Mouse (Mus musculus) MEL (cell line): ENCODE measurements at regions not wholly inside any gene's neighbourhood (a gene's known extent, or its start where the extent isn't known, plus 50 kb on each side); places are given as distances from the start of the nearest gene placed in this dataset.

ENCODE experiments used
- DNase-seq: peaks from one replicate; pipeline ENCODE4 v3.0.0; 2011; ENCODE audit warnings: low read depth, low spot score
- H3K27ac ChIP-seq: 2 replicates; pipeline ENCODE4 v1.5.1; 2012; ENCODE audit warnings: low read depth, mild to moderate bottlenecking, control low read depth, low read length, moderate library complexity; ENCODE audit not compliant: control insufficient read depth
- H3K27me3 ChIP-seq, 2 experiments: fragments of 150-350 bp in 1 of 2; sonication (generic) in 1 of 2; 2 replicates each; pipeline ENCODE4 v1.6.1; 2012; ENCODE audit warnings: low read length in 2 of 2, mild to moderate bottlenecking in 2 of 2, improper control_type of control experiment in 1 of 2, moderate library complexity in 1 of 2; ENCODE audit not compliant: insufficient read depth in 2 of 2, control insufficient read depth in 1 of 2
- H3K36me3 ChIP-seq, 2 experiments: 2 replicates each; pipeline ENCODE4 v1.6.1; 2012 to 2014; ENCODE audit warnings: low read length in 2 of 2, improper control_type of control experiment in 1 of 2, inconsistent platforms in 1 of 2, mild to moderate bottlenecking in 1 of 2; ENCODE audit not compliant: insufficient read depth in 2 of 2, control insufficient read depth in 1 of 2
- H3K4me1 ChIP-seq, 2 experiments: fragments of 150-350 bp in 1 of 2; sonication (generic) in 1 of 2; 2 replicates each; pipeline ENCODE4 v1.6.1; 2012; ENCODE audit warnings: low read length in 2 of 2, improper control_type of control experiment in 1 of 2, mild to moderate bottlenecking in 1 of 2; ENCODE audit not compliant: insufficient read depth in 2 of 2, control insufficient read depth in 1 of 2
- H3K4me3 ChIP-seq, 2 experiments: fragments of 150-350 bp in 1 of 2; sonication (generic) in 1 of 2; 2 replicates each; pipeline ENCODE4 v1.5.1; 2012; ENCODE audit warnings: low read depth in 2 of 2, low read length in 2 of 2, mild to moderate bottlenecking in 2 of 2, moderate library complexity in 2 of 2, control low read depth in 1 of 2, improper control_type of control experiment in 1 of 2; ENCODE audit not compliant: control insufficient read depth in 1 of 2, insufficient read depth in 1 of 2
- H3K79me2 ChIP-seq: 2 replicates; pipeline ENCODE4 v1.6.1; 2012; ENCODE audit warnings: mild to moderate bottlenecking, low read length, moderate library complexity; ENCODE audit not compliant: control insufficient read depth, poor library complexity, insufficient read depth
- H3K9ac ChIP-seq: 2 replicates; pipeline ENCODE4 v1.6.1; 2012; ENCODE audit warnings: low read depth, mild to moderate bottlenecking, control low read depth, low read length, moderate library complexity; ENCODE audit not compliant: control insufficient read depth, poor library complexity, severe bottlenecking
- H3K9me3 ChIP-seq: fragments of 150-350 bp; sonication (generic); replicated peaks from 2 replicates; pipeline ENCODE4 v1.6.1; 2012; ENCODE audit warnings: mild to moderate bottlenecking, low read length, improper control_type of control experiment, moderate library complexity; ENCODE audit not compliant: insufficient read depth
- BHLHE40 ChIP-seq: IDR thresholded peaks from 2 replicates; pipeline ENCODE4 v1.6.1; 2012; ENCODE audit warnings: low read depth, mild to moderate bottlenecking, inconsistent platforms, low read length, improper control_type of control experiment, borderline replicate concordance
- CHD2 ChIP-seq: IDR thresholded peaks from 2 replicates; pipeline ENCODE4 v1.6.1; 2011; ENCODE audit warnings: low read length, improper control_type of control experiment
- EP300 ChIP-seq, 2 experiments: IDR thresholded peaks; 2 replicates each; pipeline ENCODE4 v1.6.1; 2011; ENCODE audit warnings: improper control_type of control experiment in 2 of 2, low read length in 2 of 2, low read depth in 1 of 2, mild to moderate bottlenecking in 1 of 2
- ETS1 ChIP-seq: IDR thresholded peaks from 2 replicates; pipeline ENCODE4 v1.6.1; 2012; ENCODE audit warnings: low read depth, mild to moderate bottlenecking, inconsistent platforms, low read length, improper control_type of control experiment, moderate library complexity
- GATA1 ChIP-seq: IDR thresholded peaks from 2 replicates; pipeline ENCODE4 v1.6.1; 2011; ENCODE audit warnings: low read depth, low read length, improper control_type of control experiment
- HCFC1 ChIP-seq: IDR thresholded peaks from 2 replicates; pipeline ENCODE4 v1.6.1; 2012; ENCODE audit warnings: low read depth, mild to moderate bottlenecking, inconsistent platforms, low read length, improper control_type of control experiment, moderate library complexity
- MAFK ChIP-seq: IDR thresholded peaks from 2 replicates; pipeline ENCODE4 v1.6.1; 2011; ENCODE audit warnings: low read depth, mild to moderate bottlenecking, low read length, improper control_type of control experiment, borderline replicate concordance
- MAZ ChIP-seq: IDR thresholded peaks from 2 replicates; pipeline ENCODE4 v1.6.1; 2012; ENCODE audit warnings: low read depth, mild to moderate bottlenecking, inconsistent platforms, low read length, improper control_type of control experiment
- MXI1 ChIP-seq: IDR thresholded peaks from 2 replicates; pipeline ENCODE4 v1.6.1; 2011; ENCODE audit warnings: mild to moderate bottlenecking, low read depth, low read length, improper control_type of control experiment
- MYC ChIP-seq: IDR thresholded peaks from 2 replicates; pipeline ENCODE4 v1.6.1; 2011; ENCODE audit warnings: low read depth, mild to moderate bottlenecking, low read length, improper control_type of control experiment, moderate library complexity
- NELFE ChIP-seq: IDR thresholded peaks from 2 replicates; pipeline ENCODE4 v1.6.1; 2011; ENCODE audit warnings: low read depth, low read length, improper control_type of control experiment
- NRF1 ChIP-seq: IDR thresholded peaks from 2 replicates; pipeline ENCODE4 v1.6.1; 2014; ENCODE audit warnings: low read depth, mild to moderate bottlenecking, inconsistent platforms, low read length, improper control_type of control experiment, moderate library complexity; ENCODE audit not compliant: poor library complexity, insufficient read depth, severe bottlenecking
- POLR2A ChIP-seq, 2 experiments: IDR thresholded peaks; 2 replicates each; pipeline ENCODE4 v1.6.1; 2011 to 2012; ENCODE audit warnings: low read length in 2 of 2, mild to moderate bottlenecking in 2 of 2, control low read depth in 1 of 2, improper control_type of control experiment in 1 of 2, low read depth in 1 of 2, moderate library complexity in 1 of 2; ENCODE audit not compliant: control insufficient read depth in 1 of 2, insufficient read depth in 1 of 2, poor library complexity in 1 of 2
- RCOR1 ChIP-seq: IDR thresholded peaks from 2 replicates; pipeline ENCODE4 v1.6.1; 2012; ENCODE audit warnings: low read depth, mild to moderate bottlenecking, inconsistent platforms, low read length, improper control_type of control experiment
- TAL1 ChIP-seq: IDR thresholded peaks from 2 replicates; pipeline ENCODE4 v1.6.1; 2012; ENCODE audit warnings: mild to moderate bottlenecking, inconsistent platforms, low read length, moderate library complexity, mixed read lengths
- TBP ChIP-seq: IDR thresholded peaks from 2 replicates; pipeline ENCODE4 v1.8.0; 2011; ENCODE audit warnings: low read depth, low read length, improper control_type of control experiment
- TCF12 ChIP-seq: IDR thresholded peaks from 2 replicates; pipeline ENCODE4 v1.6.1; 2014; ENCODE audit warnings: low read depth, mild to moderate bottlenecking, inconsistent platforms, low read length, improper control_type of control experiment, moderate library complexity
- ZC3H11A ChIP-seq: IDR thresholded peaks from 2 replicates; pipeline ENCODE4 v1.6.1; 2012; ENCODE audit warnings: low read depth, mild to moderate bottlenecking, inconsistent platforms, low read length, improper control_type of control experiment

DNA sequence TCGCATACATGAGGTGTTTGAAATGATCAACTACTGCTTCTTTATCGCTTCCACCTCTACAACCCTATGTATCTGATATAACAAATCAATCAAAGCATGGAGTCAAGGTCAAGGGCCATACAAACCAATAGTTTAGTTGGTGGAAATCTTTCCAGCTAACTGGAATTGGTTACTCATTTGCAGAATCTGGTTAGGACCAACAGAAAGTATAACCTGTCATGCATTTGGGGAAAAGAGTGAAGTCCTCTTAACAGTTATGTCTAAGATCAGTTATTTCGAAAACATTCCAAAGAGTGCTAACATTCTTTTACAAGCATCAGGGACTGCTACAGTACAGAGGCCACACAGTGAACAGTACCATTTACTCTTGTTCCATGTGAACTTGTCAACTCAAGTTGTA is 204.6 kb upstream of the Got2 start:
- H3K4me1 ChIP-seq, result no peaks in the 10 kb centered on the region
- DNase-seq, result no peak
- H3K9me3 ChIP-seq, result no peaks in the 10 kb centered on the region
- H3K36me3 ChIP-seq, result no peaks in the 10 kb centered on the region
- no peaks in the 10 kb centered on the region for H3K27me3 ChIP-seq
- TF ChIP-seq EP300 (IDR thresholded peaks at IDR 0.05; ENCODE audit: low read depth in 1 of 2, low read length in 2 of 2) (no peak), MAFK (no peak), POLR2A (IDR thresholded peaks at IDR 0.05; ENCODE audit: control insufficient read depth in 1 of 2, insufficient read depth in 1 of 2, low read depth in 1 of 2, low read length in 2 of 2, poor library complexity in 1 of 2) (no peak), RCOR1 (no peak)
- no peak overlapping the region for H3K4me3 ChIP-seq
- H3K79me2 ChIP-seq, result no peaks in the 10 kb centered on the region
- H3K27ac ChIP-seq, result no peak overlapping the region
- H3K9ac ChIP-seq, result no peak overlapping the region

DNA sequence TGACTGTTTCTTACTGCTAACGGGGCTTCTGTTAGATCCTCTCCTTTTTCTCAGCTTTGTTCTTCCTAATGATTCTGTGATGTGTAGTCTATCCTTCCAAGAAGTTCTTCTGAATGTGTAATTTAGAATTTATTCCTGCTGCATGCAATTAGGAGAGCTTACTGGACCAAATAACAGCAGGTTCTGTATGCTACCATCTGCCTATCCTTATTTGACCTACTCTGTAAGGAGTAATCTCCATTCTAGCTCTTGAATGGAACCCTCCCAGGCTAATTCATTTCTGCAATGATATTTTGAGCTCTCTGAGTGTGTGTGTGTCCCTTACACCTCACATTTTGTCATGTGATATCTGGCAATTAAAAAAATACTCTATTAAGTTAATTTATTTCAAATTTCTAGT is 201.9 kb upstream of the Got2 start:
- Histone ChIP-seq H3K4me3 (no peak overlapping the region), H3K9ac (no peak overlapping the region), H3K27ac (no peak overlapping the region), H3K4me1 (no peaks in the 10 kb centered on the region), H3K79me2 (no peaks in the 10 kb centered on the region), H3K27me3 (no peaks in the 10 kb centered on the region), H3K36me3 (no peaks in the 10 kb centered on the region), H3K9me3 (no peaks in the 10 kb centered on the region)
- DNase-seq, result no peak
- no peak for TF ChIP-seq ETS1
- no peak for TF ChIP-seq CHD2
- no peak for TF ChIP-seq TCF12
- no peak for TF ChIP-seq HCFC1
- no peak for TF ChIP-seq MXI1
- TF ChIP-seq NRF1, result no peak
- TF ChIP-seq BHLHE40, result no peak
- TF ChIP-seq MYC, result no peak
- no peak for TF ChIP-seq ZC3H11A
- TF ChIP-seq GATA1, result no peak
- no peak for TF ChIP-seq NELFE
- TF ChIP-seq TBP, result no peak
- TF ChIP-seq TAL1, result no peak
- no peak for TF ChIP-seq MAZ
